ENCODE assay signal across 7 mouse cellular contexts in genomic region chr9:60895486-60896110, GRCm38 (mm10).
A peak's percentile ranks its signal among the peaks of the same experiment; 100 is the strongest.
DNase-seq lines count a peak whose midpoint lies in the region; TF ChIP-seq lines count a peak whose summit lies in the region.

No protein-coding gene starts in this region.

- H3K9ac ChIP-seq in ES-Bruce4 (ENCODE audit: low read depth, poor library complexity, severe bottlenecking) = no peak overlapping the region

- no peak for TF ChIP-seq EP300 in ES-Bruce4 (IDR thresholded peaks at IDR 0.05; ENCODE audit: insufficient read depth, low read depth, low read length)

- intact Hi-C loops in heart, postnatal 14 days (cut with DNase I) = loop anchor here (2.0 to 5.0 kb wide), 3 partner anchors 801 to 1003 kb away; no protein-coding TSS in a partner anchor

- peaks cover 3% of the 10 kb centered on the region for H3K4me1 ChIP-seq in ES-Bruce4 (ENCODE audit: control insufficient read depth, insufficient read depth, low read length)

- peak; percentile 61 for TF ChIP-seq CTCF in ES-Bruce4 (IDR thresholded peaks at IDR 0.05; ENCODE audit: low read depth, low read length)

- H3K36me3 ChIP-seq in ES-Bruce4 (ENCODE audit: control insufficient read depth, insufficient read depth, low read length, poor library complexity, severe bottlenecking) = no peaks in the 10 kb centered on the region

- no peaks in the 10 kb centered on the region for H3K27me3 ChIP-seq in ES-Bruce4 (ENCODE audit: control insufficient read depth, insufficient read depth, low read length, poor library complexity, severe bottlenecking)

- TF ChIP-seq POLR2A in ES-Bruce4 (IDR thresholded peaks at IDR 0.05; ENCODE audit: insufficient read depth, low read length) = no peak

- peak; percentile 85 for DNase-seq in adipocyte (ENCODE audit: low spot score)
- peak; percentile 77 for DNase-seq in embryo, embryonic 11 days
- peak; percentile 64 to 74 for DNase-seq in heart, postnatal 14 days
- peak; percentile 36 for DNase-seq in layer of hippocampus, adult 9-10 months (ENCODE audit: low spot score)
- peak; percentile 53 for DNase-seq in lung, postnatal 25 days (ENCODE audit: low spot score)
- peak; percentile 38 to 43 for DNase-seq in right cerebral cortex, postnatal 36 days (ENCODE audit: low spot score in 2 of 2)

- no peaks in the 10 kb centered on the region for H3K9me3 ChIP-seq in ES-Bruce4 (replicated peaks; ENCODE audit: control insufficient read depth, insufficient read depth, low read length, poor library complexity, severe bottlenecking)

- H3K27ac ChIP-seq in ES-Bruce4 (ENCODE audit: insufficient read depth, low read length) = no peak overlapping the region

- no peak overlapping the region for H3K4me3 ChIP-seq in ES-Bruce4 (ENCODE audit: low read depth, low read length)
